Comparison of ENCODE assay signal across 24 mouse cellular contexts in genomic region chr11:116589574-116589973, GRCm38 (mm10). TPM values are rescaled to one million over a fixed set of nuclear protein-coding genes. Genes with fewer than 3 reads are reported as not detected.
DNase-seq lines count a peak whose midpoint lies in the region; ATAC-seq lines count a peak whose summit lies in the region.
"Had no signal": no experiment of that assay in that cellular context is flagged by ENCODE, and none has a peak within 500 bp of the region (broad histone marks: within the 10 kb centered on the region; RNA-seq: fewer than 3 reads in every experiment).

No protein-coding gene starts in this region.

- no peaks in the 10 kb centered on the region for H3K36me3 ChIP-seq in forebrain, embryonic 15.5 days
- H3K36me3 ChIP-seq in forebrain, embryonic 10.5 days (replicated peaks): no peaks in the 10 kb centered on the region
- no peaks in the 10 kb centered on the region for H3K36me3 ChIP-seq in liver, embryonic 12.5 days
- H3K36me3 ChIP-seq in midbrain, embryonic 15.5 days (replicated peaks): no peaks in the 10 kb centered on the region
- H3K36me3 ChIP-seq: limb, embryonic 13.5 days; liver, embryonic 15.5 days; neural tube, embryonic 12.5 days had no signal

- WGBS in forebrain, embryonic 15.5 days: 55% methylated on average over 8 of the region's 8 CpGs
- 60% methylated on average over 8 of the region's 8 CpGs for WGBS in forebrain, embryonic 10.5 days
- WGBS in liver, embryonic 12.5 days (ENCODE audit: insufficient replicate concordance): 54% methylated on average over 8 of the region's 8 CpGs
- 60% methylated on average over 8 of the region's 8 CpGs for WGBS in midbrain, embryonic 15.5 days

- H3K27ac ChIP-seq in forebrain, embryonic 15.5 days (replicated peaks): no peak overlapping the region
- no peak overlapping the region for H3K27ac ChIP-seq in forebrain, embryonic 10.5 days
- H3K27ac ChIP-seq in liver, embryonic 12.5 days: no peak overlapping the region
- no peak overlapping the region for H3K27ac ChIP-seq in midbrain, embryonic 15.5 days
- H3K27ac ChIP-seq: limb, embryonic 13.5 days; liver, embryonic 15.5 days had no signal

- peaks cover 33% of the 10 kb centered on the region for H3K4me1 ChIP-seq in forebrain, embryonic 15.5 days
- H3K4me1 ChIP-seq in forebrain, embryonic 10.5 days: peaks cover 31% of the 10 kb centered on the region
- peaks cover 42% of the 10 kb centered on the region for H3K4me1 ChIP-seq in liver, embryonic 12.5 days
- H3K4me1 ChIP-seq in midbrain, embryonic 15.5 days: peaks cover 24% of the 10 kb centered on the region

- no peak for ATAC-seq in forebrain, embryonic 15.5 days (replicated peaks)
- no peak for ATAC-seq in liver, embryonic 12.5 days
- no peak for ATAC-seq in midbrain, embryonic 15.5 days (replicated peaks)
- ATAC-seq: intestine, embryonic 16.5 days had no signal

- no peak for DNase-seq in forebrain, embryonic 10.5 days (ENCODE audit: extremely low spot score, low spot score)
- DNase-seq in liver: no peak
- DNase-seq in thymus, postnatal 10 days (ENCODE audit: low spot score in 2 of 2): peak; percentile 27 to 28
- no peak for DNase-seq in lung, postnatal 10 days
- no peak for DNase-seq in left cerebral cortex, postnatal 10 days (ENCODE audit: extremely low spot score in 1 of 2, low spot score in 2 of 2)
- DNase-seq: adrenal gland, adult 2 months; cerebellum, adult 8-10 months; heart, postnatal 4 days; kidney, postnatal 4 days had no signal

- H3K4me3 ChIP-seq in forebrain, embryonic 15.5 days: no peak overlapping the region
- H3K4me3 ChIP-seq in forebrain, embryonic 10.5 days: no peak overlapping the region
- H3K4me3 ChIP-seq in liver, embryonic 12.5 days: no peak overlapping the region
- no peak overlapping the region for H3K4me3 ChIP-seq in midbrain, embryonic 15.5 days
- H3K4me3 ChIP-seq: limb, embryonic 13.5 days; liver, embryonic 15.5 days; neural tube, embryonic 12.5 days had no signal

- no peaks in the 10 kb centered on the region for H3K9me3 ChIP-seq in forebrain, embryonic 15.5 days
- no peaks in the 10 kb centered on the region for H3K9me3 ChIP-seq in forebrain, embryonic 10.5 days
- no peaks in the 10 kb centered on the region for H3K9me3 ChIP-seq in liver, embryonic 12.5 days (replicated peaks)
- no peaks in the 10 kb centered on the region for H3K9me3 ChIP-seq in midbrain, embryonic 15.5 days
- H3K9me3 ChIP-seq: limb, embryonic 13.5 days; liver, embryonic 15.5 days; neural tube, embryonic 12.5 days had no signal

- H3K9ac ChIP-seq in forebrain, embryonic 15.5 days (replicated peaks): peak overlapping the region; percentile 23; the same call in 1 of the 2 replicates
- 0 out of 2 replicates have a peak overlapping the region, but pooled peaks have one; percentile 13 for H3K9ac ChIP-seq in liver, embryonic 12.5 days
- no peak overlapping the region for H3K9ac ChIP-seq in midbrain, embryonic 15.5 days
- H3K9ac ChIP-seq: limb, embryonic 13.5 days; liver, embryonic 15.5 days; neural tube, embryonic 12.5 days had no signal

- H3K27me3 ChIP-seq in forebrain, embryonic 15.5 days: no peaks in the 10 kb centered on the region
- H3K27me3 ChIP-seq in forebrain, embryonic 10.5 days (ENCODE audit: poor library complexity, severe bottlenecking): peaks cover 27% of the 10 kb centered on the region
- peaks cover 38% of the 10 kb centered on the region for H3K27me3 ChIP-seq in liver, embryonic 12.5 days (replicated peaks)
- 0 out of 2 replicates have a peak, but pooled peaks cover 3% of the 10 kb centered on the region for H3K27me3 ChIP-seq in midbrain, embryonic 15.5 days (replicated peaks)
- H3K27me3 ChIP-seq: neural tube, embryonic 12.5 days had no signal

- intact Hi-C loops in left cerebral cortex, postnatal 10 days (cut with DNase I): loop anchor here (5.0 kb wide), 1 partner anchor 38 kb away; the partner anchor contains the start of gene Rhbdf2

- H3K4me2 ChIP-seq in forebrain, embryonic 15.5 days (replicated peaks): no peak overlapping the region
- no peak overlapping the region for H3K4me2 ChIP-seq in liver, embryonic 12.5 days
- H3K4me2 ChIP-seq in midbrain, embryonic 15.5 days: peak overlapping the region; percentile 12; the same call in 1 of the 2 replicates
- H3K4me2 ChIP-seq: limb, embryonic 13.5 days; liver, embryonic 15.5 days; neural tube, embryonic 12.5 days had no signal

RNA-seq across cellular contexts. Expression of gene Aanat, which starts 3.3 kb away (rescaled TPM):
- polyA plus RNA-seq in forebrain, embryonic 15.5 days (2015; fragmentation: Nextera tagmentation; extraction: Ambion mirVana): 0.15 TPM in 1 of 2 replicates, not detected in the other
- polyA plus RNA-seq in forebrain, embryonic 10.5 days (2016; fragmentation: Nextera tagmentation; extraction: Ambion mirVana): not detected in 2 replicates
- not detected in 2 replicates for polyA plus RNA-seq in liver, embryonic 12.5 days (2016; fragmentation: Nextera tagmentation; extraction: Ambion mirVana)
- polyA plus RNA-seq in midbrain, embryonic 15.5 days (2015; fragmentation: Nextera tagmentation; extraction: Ambion mirVana): 0.33 and 0.45 TPM in 2 replicates
- total RNA-seq in left cerebral cortex, postnatal 10 days (2021): 1 to 10 TPM; 1.0 to 1.6 TPM
- total RNA-seq: adrenal gland, adult 2 months; common myeloid progenitor, adult 5-6 weeks; gastrocnemius, adult 8-10 months; granulocyte monocyte progenitor cell, adult 5-6 weeks; heart, postnatal 4 days; megakaryocyte progenitor cell, adult 5-6 weeks; monocyte, adult 5-6 weeks had no signal
- polyA plus RNA-seq: adrenal gland, adult 2 months; embryonic facial prominence, embryonic 11.5 days; intestine, embryonic 16.5 days; kidney, embryonic 14.5 days; limb, embryonic 13.5 days; liver, embryonic 15.5 days; lung, embryonic 16.5 days; neural tube, embryonic 12.5 days had no signal

RNA-seq across cellular contexts. Expression of gene Ube2o, which starts 8.3 kb away (rescaled TPM):
- 22.4 and 27.3 TPM in 2 replicates for polyA plus RNA-seq in forebrain, embryonic 15.5 days (2015; fragmentation: Nextera tagmentation; extraction: Ambion mirVana)
- polyA plus RNA-seq in forebrain, embryonic 10.5 days (2016; fragmentation: Nextera tagmentation; extraction: Ambion mirVana): 9.2 and 10.5 TPM in 2 replicates
- 40.0 and 40.2 TPM in 2 replicates for polyA plus RNA-seq in liver, embryonic 12.5 days (2016; fragmentation: Nextera tagmentation; extraction: Ambion mirVana)
- polyA plus RNA-seq in midbrain, embryonic 15.5 days (2015; fragmentation: Nextera tagmentation; extraction: Ambion mirVana): 31.4 and 36.6 TPM in 2 replicates
- 100 to 1,000 TPM; 136 to 140 TPM for total RNA-seq in left cerebral cortex, postnatal 10 days (2021)

RNA-seq across cellular contexts. Expression of gene Rhbdf2, which starts 37.2 kb away (rescaled TPM):
- polyA plus RNA-seq in forebrain, embryonic 15.5 days (2015; fragmentation: Nextera tagmentation; extraction: Ambion mirVana): 1.3 and 1.4 TPM in 2 replicates
- 3.5 and 4.0 TPM in 2 replicates for polyA plus RNA-seq in forebrain, embryonic 10.5 days (2016; fragmentation: Nextera tagmentation; extraction: Ambion mirVana)
- polyA plus RNA-seq in liver, embryonic 12.5 days (2016; fragmentation: Nextera tagmentation; extraction: Ambion mirVana): 8.0 and 8.5 TPM in 2 replicates
- polyA plus RNA-seq in midbrain, embryonic 15.5 days (2015; fragmentation: Nextera tagmentation; extraction: Ambion mirVana): 0.83 TPM in 2 replicates
- 1 to 10 TPM in 1 of 2 experiments, under 1 TPM in 1; 0.95 to 1.1 TPM for total RNA-seq in left cerebral cortex, postnatal 10 days (2021)

RNA-seq across cellular contexts. Expression of gene Sphk1, which starts 58.8 kb away (rescaled TPM):
- polyA plus RNA-seq in forebrain, embryonic 15.5 days (2015; fragmentation: Nextera tagmentation; extraction: Ambion mirVana): 2.2 and 2.4 TPM in 2 replicates
- polyA plus RNA-seq in forebrain, embryonic 10.5 days (2016; fragmentation: Nextera tagmentation; extraction: Ambion mirVana): 4.0 and 4.6 TPM in 2 replicates
- polyA plus RNA-seq in liver, embryonic 12.5 days (2016; fragmentation: Nextera tagmentation; extraction: Ambion mirVana): 26.9 and 28.0 TPM in 2 replicates
- polyA plus RNA-seq in midbrain, embryonic 15.5 days (2015; fragmentation: Nextera tagmentation; extraction: Ambion mirVana): 5.3 and 7.3 TPM in 2 replicates
- total RNA-seq in left cerebral cortex, postnatal 10 days (2021): 1 to 10 TPM; 4.3 to 5.2 TPM
- total RNA-seq: granulocyte monocyte progenitor cell, adult 5-6 weeks; monocyte, adult 5-6 weeks had no signal

Comparison
In these comparisons a context has a peak if more than half of its experiments do, and no peak if none do; other contexts are left out.
1. DNase-seq: peak in thymus, postnatal 10 days (2 of 2); none in forebrain, embryonic 10.5 days (single experiment), liver (single experiment), lung, postnatal 10 days (single experiment) and left cerebral cortex, postnatal 10 days (0 of 2).